Mouse (Mus musculus): ENCODE results near the gene Gm10842. TPM values are rescaled to one million over a fixed set of nuclear protein-coding genes. Genes with fewer than 3 reads are reported as not detected.
"Not testable (repeated sequence)": the region's sequence is repeated elsewhere in the genome, so short reads cannot be mapped to it uniquely, and the experiment has no call there.

Gm10842 gene
- total RNA-seq (2014; rRNA removed; ENCODE audit: low replicate concordance) = not detected in 2 replicates
- polyA plus RNA-seq (2015; fragmentation: Nextera tagmentation; extraction: Ambion mirVana) = not detected in 2 replicates

DNA sequence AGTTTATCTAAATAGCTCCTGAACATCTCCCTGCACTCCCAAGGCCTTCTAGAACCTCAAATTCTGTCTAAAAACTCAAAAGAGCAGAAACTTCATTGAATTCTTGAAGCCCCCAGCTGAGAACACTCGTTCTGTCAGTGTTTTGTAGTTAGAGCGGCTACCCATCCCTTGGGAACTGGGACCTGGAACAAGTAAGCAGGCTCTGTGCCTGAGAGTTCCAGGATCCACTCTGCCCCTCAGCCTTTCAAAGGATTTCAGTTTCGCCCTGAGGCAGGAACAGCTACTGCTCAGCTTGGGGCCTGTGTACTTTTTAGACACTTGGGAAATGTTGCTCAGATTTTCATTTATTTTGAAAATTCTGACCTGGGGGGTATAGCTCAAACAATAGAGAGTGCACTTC lies at the start of gene Gm10842:
Gm10842 (plus strand) TSS at position 301 of the 400 bp plus-strand sequence.
- no peak for ATAC-seq (ENCODE audit: insufficient read depth, low read depth)
- Histone ChIP-seq H3K9me3 (replicated peaks; ENCODE audit: control insufficient read depth, low read length) (no peaks in the 10 kb centered on the region), H3K4me3 (ENCODE audit: low read depth, low read length) (no peak within 1 kb of the TSS), H3K4me2 (ENCODE audit: low read depth, low read length) (no peak within 1 kb of the TSS), H3K27ac (ENCODE audit: low read depth) (no peak within 1 kb of the TSS), H3K9ac (replicated peaks; ENCODE audit: low read depth, low read length) (no peak within 1 kb of the TSS), H3K36me3 (replicated peaks; ENCODE audit: control insufficient read depth, insufficient read depth, low read length) (no peaks in the 10 kb centered on the region), H3K27me3 (ENCODE audit: control insufficient read depth, insufficient read depth, low read length) (no peaks in the 10 kb centered on the region), H3K4me1 (ENCODE audit: control insufficient read depth, insufficient read depth) (no peaks in the 10 kb centered on the region)
- TF ChIP-seq EP300 (IDR thresholded peaks at IDR 0.05; ENCODE audit: low read depth) = no peak
- TF ChIP-seq CTCF (IDR thresholded peaks at IDR 0.05; ENCODE audit: low read depth) = no peak
- DNase-seq (ENCODE audit: low spot score) = no peak
- WGBS = 65% methylated on average over 3 of the region's 3 CpGs

- not testable (repeated sequence) for H3K27ac ChIP-seq (ENCODE audit: low read depth); H3K36me3 ChIP-seq (replicated peaks; ENCODE audit: control insufficient read depth, insufficient read depth, low read length); H3K4me3 ChIP-seq (ENCODE audit: low read depth, low read length); DNase-seq (ENCODE audit: low spot score); H3K4me1 ChIP-seq (ENCODE audit: control insufficient read depth, insufficient read depth); ATAC-seq (ENCODE audit: insufficient read depth, low read depth); H3K27me3 ChIP-seq (ENCODE audit: control insufficient read depth, insufficient read depth, low read length); H3K9ac ChIP-seq (replicated peaks; ENCODE audit: low read depth, low read length); H3K4me2 ChIP-seq (ENCODE audit: low read depth, low read length); H3K9me3 ChIP-seq (replicated peaks; ENCODE audit: control insufficient read depth, low read length)
- WGBS = 67% methylated on average over 22 of the region's 22 CpGs
Measured at GRCm38 (mm10) chr11:105112448-105112847, 34.2 kb upstream of the Gm10842 start.

- DNase-seq (ENCODE audit: low spot score) (no peak), ATAC-seq (ENCODE audit: insufficient read depth, low read depth) (no peak)
- WGBS = 79% methylated on average over 7 of the region's 7 CpGs
- Histone ChIP-seq H3K4me1 (ENCODE audit: control insufficient read depth, insufficient read depth) (no peaks in the 10 kb centered on the region), H3K9me3 (replicated peaks; ENCODE audit: control insufficient read depth, low read length) (no peaks in the 10 kb centered on the region), H3K27ac (ENCODE audit: low read depth) (no peak overlapping the region), H3K4me2 (ENCODE audit: low read depth, low read length) (no peak overlapping the region), H3K9ac (replicated peaks; ENCODE audit: low read depth, low read length) (no peak overlapping the region), H3K27me3 (ENCODE audit: control insufficient read depth, insufficient read depth, low read length) (no peaks in the 10 kb centered on the region), H3K36me3 (replicated peaks; ENCODE audit: control insufficient read depth, insufficient read depth, low read length) (no peaks in the 10 kb centered on the region), H3K4me3 (ENCODE audit: low read depth, low read length) (no peak overlapping the region)
- TF ChIP-seq CTCF (IDR thresholded peaks at IDR 0.05; ENCODE audit: low read depth) (no peak), EP300 (IDR thresholded peaks at IDR 0.05; ENCODE audit: low read depth) (no peak)
Measured at GRCm38 (mm10) chr11:105117814-105118213, 28.9 kb upstream of the Gm10842 start.

- H3K9me3 ChIP-seq (replicated peaks; ENCODE audit: control insufficient read depth, low read length) = no peaks in the 10 kb centered on the region
- DNase-seq (ENCODE audit: low spot score) = no peak
- H3K4me1 ChIP-seq (ENCODE audit: control insufficient read depth, insufficient read depth) = no peaks in the 10 kb centered on the region
- no peak overlapping the region for H3K4me3 ChIP-seq (ENCODE audit: low read depth, low read length)
- no peak overlapping the region for H3K4me2 ChIP-seq (ENCODE audit: low read depth, low read length)
- WGBS = 15% methylated on average over 4 of the region's 4 CpGs
- H3K36me3 ChIP-seq (replicated peaks; ENCODE audit: control insufficient read depth, insufficient read depth, low read length) = no peaks in the 10 kb centered on the region
- TF ChIP-seq EP300 (IDR thresholded peaks at IDR 0.05; ENCODE audit: low read depth) = no peak
- H3K27me3 ChIP-seq (ENCODE audit: control insufficient read depth, insufficient read depth, low read length) = no peaks in the 10 kb centered on the region
- ATAC-seq (ENCODE audit: insufficient read depth, low read depth) = no peak
- H3K27ac ChIP-seq (ENCODE audit: low read depth) = no peak overlapping the region
- H3K9ac ChIP-seq (replicated peaks; ENCODE audit: low read depth, low read length) = no peak overlapping the region
Measured at GRCm38 (mm10) chr11:105120551-105121061, 26.1 kb upstream of the Gm10842 start.

- H3K4me3 ChIP-seq (ENCODE audit: low read depth, low read length); DNase-seq (ENCODE audit: low spot score); ATAC-seq (ENCODE audit: insufficient read depth, low read depth); H3K27me3 ChIP-seq (ENCODE audit: control insufficient read depth, insufficient read depth, low read length); H3K4me2 ChIP-seq (ENCODE audit: low read depth, low read length); H3K36me3 ChIP-seq (replicated peaks; ENCODE audit: control insufficient read depth, insufficient read depth, low read length); H3K27ac ChIP-seq (ENCODE audit: low read depth); H3K9ac ChIP-seq (replicated peaks; ENCODE audit: low read depth, low read length); H3K4me1 ChIP-seq (ENCODE audit: control insufficient read depth, insufficient read depth); H3K9me3 ChIP-seq (replicated peaks; ENCODE audit: control insufficient read depth, low read length): not testable (repeated sequence)
- WGBS = 68% methylated on average over 5 of the region's 5 CpGs
Measured at GRCm38 (mm10) chr11:105121792-105122191, 24.9 kb upstream of the Gm10842 start.

- 0 out of 2 replicates have a peak, but pooled peaks cover 7% of the 10 kb centered on the region for H3K36me3 ChIP-seq (replicated peaks; ENCODE audit: control insufficient read depth, insufficient read depth, low read length)
- WGBS = 10% methylated on average over 9 of the region's 9 CpGs
- H3K4me1 ChIP-seq (ENCODE audit: control insufficient read depth, insufficient read depth) = peaks cover 11% of the 10 kb centered on the region
- no peak overlapping the region for H3K4me2 ChIP-seq (ENCODE audit: low read depth, low read length)
- H3K27ac ChIP-seq (ENCODE audit: low read depth) = no peak overlapping the region
- no peak overlapping the region for H3K4me3 ChIP-seq (ENCODE audit: low read depth, low read length)
- H3K27me3 ChIP-seq (ENCODE audit: control insufficient read depth, insufficient read depth, low read length) = no peaks in the 10 kb centered on the region
- no peaks in the 10 kb centered on the region for H3K9me3 ChIP-seq (replicated peaks; ENCODE audit: control insufficient read depth, low read length)
- ATAC-seq (ENCODE audit: insufficient read depth, low read depth) (no peak), DNase-seq (ENCODE audit: low spot score) (peak; percentile 64)
- peak; percentile 64 for TF ChIP-seq CTCF (IDR thresholded peaks at IDR 0.05; ENCODE audit: low read depth)
- no peak for TF ChIP-seq EP300 (IDR thresholded peaks at IDR 0.05; ENCODE audit: low read depth)
- H3K9ac ChIP-seq (replicated peaks; ENCODE audit: low read depth, low read length) = no peak overlapping the region
Measured at GRCm38 (mm10) chr11:105123986-105124385, 22.7 kb upstream of the Gm10842 start.
